Mouse (Mus musculus) common myeloid progenitor, adult 5-6 weeks (primary cell): ENCODE results near the gene Trabd2b. TPM values are rescaled to one million over a fixed set of nuclear protein-coding genes. Genes with fewer than 3 reads are reported as not detected.

ENCODE experiments used
- ATAC-seq: replicated peaks from 2 replicates; pipeline ENCODE4 v1.8.0; 2016; ENCODE audit warnings: low read depth, mild to moderate bottlenecking, moderate TSS enrichment, inconsistent platforms; ENCODE audit not compliant: poor library complexity, severe bottlenecking
- total RNA-seq: library from RNA; stranded (forward); fragments of 200-1000, 187-1606 nt; gene quantifications from 2 replicates; pipeline ENCODE4 v1.2.3, GENCODE M21; 2017

The Trabd2b gene
- total RNA-seq, 1 experiment from 2014 or later = not detected

GRCm38 (mm10) chr4:114485996-114486395, 79.5 kb downstream of the Trabd2b start:
- no peak for ATAC-seq

GRCm38 (mm10) chr4:114486885-114487531, 80.5 kb downstream of the Trabd2b start:
- ATAC-seq = no peak

- 0 out of 2 replicates have a peak, but pooled peaks have one; percentile 29 for ATAC-seq
Observed at GRCm38 (mm10) chr4:114487701-114488100, 81.2 kb downstream of the Trabd2b start.

GRCm38 (mm10) chr4:114492157-114492556, 85.6 kb downstream of the Trabd2b start:
- no peak for ATAC-seq

- ATAC-seq = no peak
Observed at GRCm38 (mm10) chr4:114494035-114494434, 87.5 kb downstream of the Trabd2b start.

GRCm38 (mm10) chr4:114495688-114496426, 89.3 kb downstream of the Trabd2b start:
- ATAC-seq = no peak

GRCm38 (mm10) chr4:114499650-114500049, 93.1 kb downstream of the Trabd2b start:
- no peak for ATAC-seq

- no peak for ATAC-seq
Observed at GRCm38 (mm10) chr4:114500317-114500716, 93.8 kb downstream of the Trabd2b start.

GRCm38 (mm10) chr4:114501048-114501447, 94.5 kb downstream of the Trabd2b start:
- ATAC-seq = no peak

- ATAC-seq = peak; percentile 94
Observed at GRCm38 (mm10) chr4:114501611-114502010, 95.1 kb downstream of the Trabd2b start.

- ATAC-seq = no peak
Observed at GRCm38 (mm10) chr4:114504227-114505041, 97.9 kb downstream of the Trabd2b start.

GRCm38 (mm10) chr4:114509601-114510000, 103.1 kb downstream of the Trabd2b start:
- ATAC-seq = no peak

GRCm38 (mm10) chr4:114511649-114512048, 105.1 kb downstream of the Trabd2b start:
- ATAC-seq = no peak

- no peak for ATAC-seq
Observed at GRCm38 (mm10) chr4:114513149-114513548, 106.6 kb downstream of the Trabd2b start.

- ATAC-seq = no peak
Observed at GRCm38 (mm10) chr4:114515330-114515771, 108.8 kb downstream of the Trabd2b start.

- no peak for ATAC-seq
Observed at GRCm38 (mm10) chr4:114516651-114517050, 110.1 kb downstream of the Trabd2b start.

GRCm38 (mm10) chr4:114518061-114518460, 111.5 kb downstream of the Trabd2b start:
- ATAC-seq = no peak

GRCm38 (mm10) chr4:114518571-114518970, 112.0 kb downstream of the Trabd2b start:
- no peak for ATAC-seq

- no peak for ATAC-seq
Observed at GRCm38 (mm10) chr4:114519321-114519720, 112.8 kb downstream of the Trabd2b start.

- ATAC-seq = no peak
Observed at GRCm38 (mm10) chr4:114519966-114520365, 113.4 kb downstream of the Trabd2b start.
